Mouse (Mus musculus) liver, embryonic 12.5 days (tissue): ENCODE measurements around the gene Pnpla3. TPM values are rescaled to one million over a fixed set of nuclear protein-coding genes. Genes with fewer than 3 reads are reported as not detected.

Experiments
- ATAC-seq: fragments of 200-750 bp; cut with Nextera tagmentation; 2 replicates; pipeline ENCODE4 v1.8.0; 2017; ENCODE audit warnings: moderate number of reproducible peaks, mild to moderate bottlenecking, moderate library complexity
- H3K27ac ChIP-seq: fragments of 300-500 bp; sonication (generic); 2 replicates; pipeline ENCODE4 v1.5.1; 2016; ENCODE audit warnings: mild to moderate bottlenecking
- H3K27me3 ChIP-seq: fragments of 300-500 bp; sonication (generic); replicated peaks from 2 replicates; pipeline ENCODE4 v1.6.1; 2016; ENCODE audit warnings: mild to moderate bottlenecking, moderate library complexity
- H3K36me3 ChIP-seq: fragments of 300-500 bp; sonication (generic); 2 replicates; pipeline ENCODE4 v1.6.1; 2016; ENCODE audit warnings: mild to moderate bottlenecking, moderate library complexity
- H3K4me1 ChIP-seq: fragments of 300-500 bp; sonication (generic); 2 replicates; pipeline ENCODE4 v1.6.1; 2016
- H3K4me2 ChIP-seq: fragments of 300-500 bp; sonication (generic); 2 replicates; pipeline ENCODE4 v1.6.1; 2016; ENCODE audit warnings: mild to moderate bottlenecking, moderate library complexity
- H3K4me3 ChIP-seq: fragments of 300-500 bp; sonication (generic); 2 replicates; pipeline ENCODE4 v1.5.1; 2016; ENCODE audit warnings: mild to moderate bottlenecking, moderate library complexity
- H3K9ac ChIP-seq: fragments of 300-500 bp; sonication (generic); 2 replicates; pipeline ENCODE4 v1.6.1; 2016; ENCODE audit warnings: mild to moderate bottlenecking, moderate library complexity
- H3K9me3 ChIP-seq: fragments of 300-500 bp; sonication (generic); replicated peaks from 2 replicates; pipeline ENCODE4 v1.6.1; 2016; ENCODE audit warnings: mild to moderate bottlenecking, moderate library complexity
- WGBS: fragments of 180-500 bp; shearing (Covaris S2); methylation state at CpG from one replicate; pipeline ENCODE4 v1.1.7; 2016; ENCODE audit not compliant: insufficient replicate concordance; 5-methylcytosine and 5-hydroxymethylcytosine counted together
- polyA plus RNA-seq: library from polyadenylated mRNA; unstranded; fragments of >200 nt; fragmentation: Nextera tagmentation; extraction: Ambion mirVana; gene quantifications from 2 replicates; pipeline ENCODE4 v1.2.1, GENCODE M21; 2016

The Pnpla3 gene
- polyA plus RNA-seq, 1 experiment from 2014 or later: 1.4 TPM

DNA sequence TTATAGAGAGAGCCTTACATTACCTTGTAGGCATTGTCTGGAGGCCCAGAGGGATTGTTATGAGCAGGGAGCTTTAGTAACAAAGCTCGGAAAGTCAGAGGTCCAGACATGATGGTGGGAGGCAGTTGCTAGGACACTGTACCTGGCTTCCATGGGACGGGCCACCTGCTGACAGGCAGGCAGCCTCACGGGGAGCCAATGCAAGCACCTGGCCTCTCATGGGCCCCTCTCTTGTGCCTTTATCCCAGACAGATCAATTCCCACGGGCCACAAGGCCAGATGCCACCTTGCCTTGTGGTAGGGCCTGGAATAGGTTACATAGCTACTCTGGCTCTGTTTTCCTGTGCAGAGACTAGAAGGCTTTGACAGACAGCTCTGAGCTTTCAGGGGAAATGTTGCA lies 43.9 kb downstream of the Pnpla3 start:
- H3K27ac ChIP-seq: peak overlapping the region; percentile 94
- H3K4me1 ChIP-seq: peaks cover 69% of the 10 kb centered on the region
- H3K4me3 ChIP-seq: no peak overlapping the region
- no peak for ATAC-seq
- H3K9ac ChIP-seq: no peak overlapping the region; the same call in 1 of the 2 replicates
- 69% methylated on average over 4 of the region's 4 CpGs for WGBS
- no peaks in the 10 kb centered on the region for H3K27me3 ChIP-seq
- H3K36me3 ChIP-seq: peaks cover 82% of the 10 kb centered on the region
- H3K9me3 ChIP-seq: no peaks in the 10 kb centered on the region
- peak overlapping the region; percentile 67; the same call in 1 of the 2 replicates for H3K4me2 ChIP-seq

DNA sequence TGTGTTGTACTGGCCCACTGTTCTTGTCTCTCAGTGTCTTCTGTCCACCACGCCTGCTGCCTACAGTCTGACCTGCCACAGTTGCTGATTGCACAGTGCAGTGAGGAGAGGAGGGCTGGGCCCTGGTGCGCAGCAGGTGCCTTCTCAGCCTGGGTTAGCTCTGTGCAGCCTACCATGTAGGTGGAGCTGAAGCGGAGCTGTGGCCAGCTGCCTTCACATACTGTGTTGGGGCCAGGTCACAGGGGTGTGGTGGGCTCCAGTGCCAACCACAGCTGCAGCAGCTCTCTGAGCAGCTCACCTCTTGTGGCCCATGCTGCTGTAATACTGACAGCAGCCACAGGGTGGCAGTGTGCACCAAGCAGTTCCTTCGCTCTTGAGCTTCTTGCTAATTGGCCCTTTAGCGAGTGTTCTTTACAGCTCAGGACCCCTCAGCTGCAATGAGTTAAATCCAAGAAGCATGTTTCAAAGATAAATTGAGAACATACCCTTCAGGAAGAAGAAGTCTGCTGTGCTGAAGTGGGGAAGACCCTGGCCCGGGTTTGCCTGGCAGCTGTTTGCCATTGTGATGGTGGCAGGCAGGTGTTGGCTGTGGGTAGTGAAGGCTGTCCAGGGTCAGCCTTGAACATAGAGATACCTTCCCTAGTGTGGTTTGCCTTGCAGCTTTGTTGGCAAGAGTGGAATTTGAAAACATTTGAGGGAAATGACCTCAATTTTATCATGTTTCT lies 44.6 kb downstream of the Pnpla3 start:
- no peak overlapping the region for H3K9ac ChIP-seq
- H3K36me3 ChIP-seq: peaks cover 75% of the 10 kb centered on the region
- no peaks in the 10 kb centered on the region for H3K27me3 ChIP-seq
- peak overlapping the region; percentile 94 for H3K27ac ChIP-seq
- H3K4me1 ChIP-seq: peaks cover 72% of the 10 kb centered on the region
- peak overlapping the region; percentile 17 for H3K4me2 ChIP-seq
- 45% methylated on average over 6 of the region's 6 CpGs for WGBS
- peak; percentile 18 for ATAC-seq
- H3K4me3 ChIP-seq: no peak overlapping the region
- H3K9me3 ChIP-seq: no peaks in the 10 kb centered on the region

DNA sequence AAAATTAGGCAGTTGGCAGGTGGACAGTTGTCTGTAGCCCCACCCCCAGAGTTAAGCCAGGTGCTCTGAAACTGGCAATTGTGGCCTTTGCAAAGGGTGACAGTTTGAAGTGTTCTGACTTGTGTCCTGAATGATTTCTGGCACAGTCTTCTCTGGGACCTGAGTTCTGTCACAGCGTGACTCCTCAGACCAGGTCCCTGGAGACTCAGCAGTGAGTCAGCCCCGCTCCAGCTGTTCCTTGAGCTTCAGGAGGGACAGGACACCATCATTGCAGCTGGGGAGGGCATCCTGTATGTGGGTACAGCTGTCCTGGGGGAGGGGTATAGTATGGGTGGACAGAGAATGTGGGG lies 45.1 kb downstream of the Pnpla3 start:
- ATAC-seq: no peak
- H3K27ac ChIP-seq: no peak overlapping the region
- H3K4me2 ChIP-seq: no peak overlapping the region
- no peak overlapping the region for H3K9ac ChIP-seq
- H3K9me3 ChIP-seq: no peaks in the 10 kb centered on the region
- H3K27me3 ChIP-seq: 0 out of 2 replicates have a peak, but pooled peaks cover under 1% of the 10 kb centered on the region
- 87% methylated on average over 2 of the region's 2 CpGs for WGBS
- no peak overlapping the region for H3K4me3 ChIP-seq
- peaks cover 70% of the 10 kb centered on the region for H3K36me3 ChIP-seq
- peaks cover 72% of the 10 kb centered on the region for H3K4me1 ChIP-seq

DNA sequence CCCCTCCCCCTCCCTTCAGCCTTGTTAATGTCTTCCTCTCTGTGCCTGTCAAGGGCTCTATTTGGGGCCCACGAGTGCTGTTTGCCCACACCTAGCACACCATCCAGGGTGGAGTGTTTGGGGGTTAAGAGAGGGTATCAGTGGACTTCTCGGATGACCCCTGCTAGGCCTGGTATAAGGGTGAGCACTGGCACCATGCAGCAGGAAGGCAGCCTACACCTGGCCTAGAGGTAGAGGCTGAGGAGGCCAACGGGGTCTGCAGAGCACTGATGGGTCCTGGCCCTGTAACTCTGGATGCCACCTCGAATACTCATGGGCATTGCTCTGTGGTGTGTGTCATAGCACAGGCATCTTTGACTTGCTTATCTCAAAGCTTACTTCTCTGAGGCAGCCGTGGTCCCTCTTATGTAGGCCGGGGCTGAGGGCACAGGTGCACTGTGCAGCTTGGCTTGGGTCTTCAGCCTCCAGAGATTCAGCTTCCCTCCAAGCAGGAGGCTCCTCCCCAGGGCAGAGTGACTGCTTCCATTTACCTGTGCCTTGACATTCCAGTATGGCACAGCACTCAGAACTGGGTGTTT lies 45.6 kb downstream of the Pnpla3 start:
- H3K27ac ChIP-seq: no peak overlapping the region
- no peak overlapping the region for H3K4me2 ChIP-seq
- no peak overlapping the region for H3K4me3 ChIP-seq
- no peak overlapping the region for H3K9ac ChIP-seq
- 0 out of 2 replicates have a peak, but pooled peaks cover 6% of the 10 kb centered on the region for H3K27me3 ChIP-seq
- ATAC-seq: no peak
- H3K36me3 ChIP-seq: peaks cover 67% of the 10 kb centered on the region
- peaks cover 73% of the 10 kb centered on the region for H3K4me1 ChIP-seq
- no peaks in the 10 kb centered on the region for H3K9me3 ChIP-seq
- 83% methylated on average over 6 of the region's 6 CpGs for WGBS

GRCm38 (mm10) chr15:84214476-84214875 lies 46.8 kb downstream of the Pnpla3 start:
- Histone ChIP-seq H3K27ac (no peak overlapping the region), H3K4me1 (peaks cover 73% of the 10 kb centered on the region), H3K9ac (no peak overlapping the region), H3K9me3 (no peaks in the 10 kb centered on the region), H3K4me3 (no peak overlapping the region), H3K27me3 (0 out of 2 replicates have a peak, but pooled peaks cover 14% of the 10 kb centered on the region), H3K36me3 (peaks cover 56% of the 10 kb centered on the region), H3K4me2 (no peak overlapping the region)
- no peak for ATAC-seq
- 81% methylated on average over 7 of the region's 7 CpGs for WGBS

- Histone ChIP-seq H3K4me2 (no peak overlapping the region), H3K4me3 (no peak overlapping the region), H3K9me3 (no peaks in the 10 kb centered on the region), H3K27ac (no peak overlapping the region; the same call in 1 of the 2 replicates), H3K36me3 (peaks cover 48% of the 10 kb centered on the region), H3K27me3 (peaks cover 21% of the 10 kb centered on the region; the same call in 1 of the 2 replicates), H3K9ac (no peak overlapping the region), H3K4me1 (peaks cover 65% of the 10 kb centered on the region)
- no peak for ATAC-seq
- WGBS: 74% methylated on average over 2 of the region's 2 CpGs
Observed at GRCm38 (mm10) chr15:84215273-84215672, 47.6 kb downstream of the Pnpla3 start.

GRCm38 (mm10) chr15:84216026-84216425 lies 48.4 kb downstream of the Pnpla3 start:
- Histone ChIP-seq H3K27ac (peak overlapping the region; percentile 20), H3K4me2 (no peak overlapping the region), H3K4me1 (peaks cover 57% of the 10 kb centered on the region), H3K9me3 (no peaks in the 10 kb centered on the region), H3K27me3 (peaks cover 21% of the 10 kb centered on the region; the same call in 1 of the 2 replicates), H3K4me3 (no peak overlapping the region), H3K36me3 (peaks cover 41% of the 10 kb centered on the region), H3K9ac (no peak overlapping the region)
- no peak for ATAC-seq

- Histone ChIP-seq H3K36me3 (peaks cover 35% of the 10 kb centered on the region), H3K27ac (no peak overlapping the region), H3K9ac (no peak overlapping the region), H3K4me3 (no peak overlapping the region), H3K4me2 (no peak overlapping the region), H3K27me3 (peaks cover 21% of the 10 kb centered on the region; the same call in 1 of the 2 replicates), H3K4me1 (peaks cover 52% of the 10 kb centered on the region), H3K9me3 (no peaks in the 10 kb centered on the region)
- ATAC-seq: no peak
- WGBS: 69% methylated on average over 7 of the region's 7 CpGs
Observed at GRCm38 (mm10) chr15:84216461-84217084, 48.9 kb downstream of the Pnpla3 start.

DNA sequence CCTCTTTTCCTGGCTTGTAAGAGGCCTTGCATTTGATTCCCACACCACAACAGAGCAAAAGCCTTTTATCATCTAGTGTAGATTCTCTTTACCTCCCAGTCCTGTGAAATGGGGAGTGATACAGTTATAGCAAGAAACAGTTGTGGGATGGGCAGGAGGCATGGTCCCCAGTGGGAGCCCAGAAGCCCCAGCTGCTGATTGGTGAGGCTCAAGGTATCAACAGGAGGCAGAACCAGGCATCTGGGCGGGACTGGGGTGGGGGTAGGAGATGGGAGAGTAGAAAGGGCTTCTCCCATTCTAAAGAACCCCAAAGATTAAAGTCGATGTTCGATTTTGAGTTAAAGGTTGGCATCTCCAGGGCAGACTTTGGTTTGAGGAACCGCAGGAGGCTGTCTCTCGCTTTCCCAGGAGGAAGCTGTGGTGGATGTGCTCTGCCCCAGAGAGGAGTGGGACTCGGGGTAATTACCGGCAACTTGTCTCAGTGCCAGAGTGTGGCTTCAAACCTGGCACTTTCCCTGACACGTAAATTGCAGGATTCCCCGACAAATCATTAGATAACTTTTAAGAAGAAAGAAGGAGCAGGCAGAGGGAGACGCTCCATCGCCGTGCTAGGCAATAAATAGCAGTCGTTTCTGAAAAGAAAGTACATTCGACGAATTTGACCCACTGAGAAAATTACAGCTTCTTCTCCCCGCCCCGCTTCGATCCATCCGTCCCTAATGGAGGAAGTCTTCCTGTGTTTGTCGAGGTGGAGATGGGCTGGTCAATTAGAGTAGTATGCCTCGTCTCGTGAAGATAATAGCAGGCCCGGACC lies 50.5 kb downstream of the Pnpla3 start:
- Histone ChIP-seq H3K4me3 (no peak overlapping the region), H3K36me3 (peaks cover 23% of the 10 kb centered on the region), H3K4me1 (peaks cover 39% of the 10 kb centered on the region), H3K27ac (no peak overlapping the region), H3K9me3 (no peaks in the 10 kb centered on the region), H3K27me3 (peaks cover 21% of the 10 kb centered on the region; the same call in 1 of the 2 replicates), H3K4me2 (peak overlapping the region; percentile 11; the same call in 1 of the 2 replicates), H3K9ac (no peak overlapping the region)
- ATAC-seq: no peak
- 36% methylated on average over 23 of the region's 23 CpGs for WGBS

GRCm38 (mm10) chr15:84218783-84219271 lies 51.2 kb downstream of the Pnpla3 start:
- 0 out of 2 replicates have a peak overlapping the region, but pooled peaks have one; percentile 22 for H3K27ac ChIP-seq
- peaks cover 24% of the 10 kb centered on the region for H3K27me3 ChIP-seq
- no peaks in the 10 kb centered on the region for H3K9me3 ChIP-seq
- no peak overlapping the region for H3K4me3 ChIP-seq
- WGBS: 29% methylated on average over 9 of the region's 9 CpGs
- H3K4me1 ChIP-seq: peaks cover 39% of the 10 kb centered on the region
- ATAC-seq: no peak
- no peak overlapping the region for H3K9ac ChIP-seq
- peaks cover 17% of the 10 kb centered on the region for H3K36me3 ChIP-seq
- peak overlapping the region; percentile 11; the same call in 1 of the 2 replicates for H3K4me2 ChIP-seq

- 75% methylated on average over 5 of the region's 5 CpGs for WGBS
- Histone ChIP-seq H3K4me3 (no peak overlapping the region), H3K36me3 (no peaks in the 10 kb centered on the region), H3K4me2 (no peak overlapping the region), H3K27me3 (peaks cover 42% of the 10 kb centered on the region), H3K27ac (no peak overlapping the region), H3K9ac (no peak overlapping the region), H3K9me3 (no peaks in the 10 kb centered on the region), H3K4me1 (peaks cover 27% of the 10 kb centered on the region)
- no peak for ATAC-seq
Observed at GRCm38 (mm10) chr15:84221539-84221938, 53.9 kb downstream of the Pnpla3 start.
